Mouse (Mus musculus) hindbrain, embryonic 13.5 days (tissue): ENCODE data around the gene Slc2a9. TPM values are rescaled to one million over a fixed set of nuclear protein-coding genes. Genes with fewer than 3 reads are reported as not detected.
A peak's percentile ranks its signal among the peaks of the same experiment; 100 is the strongest.

ENCODE experiments used
- ATAC-seq: fragments of 200-750 bp; cut with Nextera tagmentation; 2 replicates; pipeline ENCODE4 v1.8.0; 2017; ENCODE audit warnings: moderate TSS enrichment; ENCODE audit not compliant: low FRiP score
- H3K27ac ChIP-seq: fragments of 300-500 bp; sonication (generic); 2 replicates; pipeline ENCODE4 v1.5.1; 2015; ENCODE audit warnings: inconsistent platforms, mild to moderate bottlenecking, moderate library complexity
- H3K27me3 ChIP-seq: fragments of 300-500 bp; sonication (generic); 2 replicates; pipeline ENCODE4 v1.6.1; 2015; ENCODE audit warnings: mild to moderate bottlenecking, inconsistent platforms
- H3K36me3 ChIP-seq: fragments of 300-500 bp; sonication (generic); 2 replicates; pipeline ENCODE4 v1.6.1; 2015; ENCODE audit warnings: mild to moderate bottlenecking, inconsistent platforms
- H3K4me1 ChIP-seq: fragments of 300-500 bp; sonication (generic); replicated peaks from 2 replicates; pipeline ENCODE4 v1.6.1; 2015; ENCODE audit warnings: inconsistent platforms
- H3K4me2 ChIP-seq: fragments of 300-500 bp; sonication (generic); 2 replicates; pipeline ENCODE4 v1.6.1; 2015; ENCODE audit warnings: inconsistent platforms, mild to moderate bottlenecking, moderate library complexity
- H3K4me3 ChIP-seq: fragments of 300-500 bp; sonication (generic); 2 replicates; pipeline ENCODE4 v1.5.1; 2015; ENCODE audit warnings: mild to moderate bottlenecking, inconsistent platforms
- H3K9ac ChIP-seq: fragments of 300-500 bp; sonication (generic); 2 replicates; pipeline ENCODE4 v1.6.1; 2015; ENCODE audit warnings: mild to moderate bottlenecking, inconsistent platforms
- H3K9me3 ChIP-seq: fragments of 300-500 bp; sonication (generic); 2 replicates; pipeline ENCODE4 v1.6.1; 2016; ENCODE audit warnings: inconsistent platforms
- WGBS: fragments of 180-500 bp; shearing (Covaris S2); methylation state at CpG from one replicate; pipeline ENCODE4 v1.1.7; 2015; 5-methylcytosine and 5-hydroxymethylcytosine counted together
- polyA plus RNA-seq: library from polyadenylated mRNA; unstranded; fragments of >200 nt; fragmentation: Nextera tagmentation; extraction: Ambion mirVana; gene quantifications from 2 replicates; pipeline ENCODE4 v1.2.1, GENCODE M21; 2015

The Slc2a9 gene
- polyA plus RNA-seq, 1 experiment from 2014 or later = 0.13 TPM

GRCm38 (mm10) chr5:38532084-38532483 is 29.1 kb upstream of the Slc2a9 start:
- Histone ChIP-seq H3K27me3 (no peaks in the 10 kb centered on the region), H3K4me2 (no peak overlapping the region), H3K9ac (no peak overlapping the region), H3K4me3 (no peak overlapping the region), H3K27ac (no peak overlapping the region), H3K36me3 (peaks cover 97% of the 10 kb centered on the region), H3K9me3 (no peaks in the 10 kb centered on the region), H3K4me1 (no peaks in the 10 kb centered on the region)
- WGBS = 79% methylated on average over 4 of the region's 4 CpGs
- ATAC-seq = peak; percentile 59

GRCm38 (mm10) chr5:38529724-38530428 is 26.9 kb upstream of the Slc2a9 start:
- Histone ChIP-seq H3K27me3 (no peaks in the 10 kb centered on the region), H3K4me3 (no peak overlapping the region), H3K27ac (no peak overlapping the region), H3K4me2 (no peak overlapping the region), H3K9ac (no peak overlapping the region), H3K36me3 (peaks cover 96% of the 10 kb centered on the region), H3K9me3 (no peaks in the 10 kb centered on the region), H3K4me1 (no peaks in the 10 kb centered on the region)
- ATAC-seq = peak; percentile 58
- WGBS = 80% methylated on average over 6 of the region's 6 CpGs

- WGBS = 96% methylated on average over 5 of the region's 5 CpGs
- no peak overlapping the region for H3K27ac ChIP-seq
Observed at GRCm38 (mm10) chr5:38522977-38523376, 20.0 kb upstream of the Slc2a9 start.

GRCm38 (mm10) chr5:38520838-38521237 is 17.9 kb upstream of the Slc2a9 start:
- Histone ChIP-seq H3K9me3 (no peaks in the 10 kb centered on the region), H3K36me3 (peaks cover 11% of the 10 kb centered on the region), H3K27me3 (no peaks in the 10 kb centered on the region), H3K27ac (no peak overlapping the region), H3K4me2 (no peak overlapping the region), H3K4me1 (0 out of 2 replicates have a peak, but pooled peaks cover 3% of the 10 kb centered on the region), H3K4me3 (no peak overlapping the region), H3K9ac (no peak overlapping the region)
- ATAC-seq = no peak
- WGBS = 26% methylated on average over 1 of the region's 1 CpGs

More at GRCm38 (mm10) chr5:38522977-38523376, 20.0 kb upstream of the Slc2a9 start:
- Histone ChIP-seq H3K9ac (no peak overlapping the region), H3K9me3 (no peaks in the 10 kb centered on the region), H3K4me1 (0 out of 2 replicates have a peak, but pooled peaks cover 3% of the 10 kb centered on the region), H3K36me3 (peaks cover 32% of the 10 kb centered on the region), H3K4me2 (no peak overlapping the region), H3K4me3 (no peak overlapping the region), H3K27me3 (no peaks in the 10 kb centered on the region)
- no peak for ATAC-seq

- Histone ChIP-seq H3K9me3 (no peaks in the 10 kb centered on the region), H3K4me1 (peaks cover 10% of the 10 kb centered on the region; the same call in 1 of the 2 replicates), H3K9ac (no peak overlapping the region), H3K36me3 (peaks cover under 1% of the 10 kb centered on the region; the same call in 1 of the 2 replicates), H3K27ac (no peak overlapping the region), H3K27me3 (no peaks in the 10 kb centered on the region), H3K4me3 (no peak overlapping the region), H3K4me2 (no peak overlapping the region)
- WGBS = 61% methylated on average over 6 of the region's 6 CpGs
- ATAC-seq = no peak
Observed at GRCm38 (mm10) chr5:38516267-38516666, 13.3 kb upstream of the Slc2a9 start.

- H3K4me3 ChIP-seq = no peak overlapping the region
- ATAC-seq = no peak
- WGBS = 15% methylated on average over 2 of the region's 2 CpGs
- H3K27ac ChIP-seq = no peak overlapping the region
- no peak overlapping the region for H3K9ac ChIP-seq
- no peaks in the 10 kb centered on the region for H3K36me3 ChIP-seq
- H3K27me3 ChIP-seq = no peaks in the 10 kb centered on the region
- no peak overlapping the region for H3K4me2 ChIP-seq
- H3K4me1 ChIP-seq = peaks cover 6% of the 10 kb centered on the region; the same call in 1 of the 2 replicates
- no peaks in the 10 kb centered on the region for H3K9me3 ChIP-seq
Observed at GRCm38 (mm10) chr5:38512991-38513390, 10.0 kb upstream of the Slc2a9 start.

- Histone ChIP-seq H3K9ac (no peak overlapping the region), H3K27ac (no peak overlapping the region), H3K9me3 (no peaks in the 10 kb centered on the region), H3K4me2 (no peak overlapping the region), H3K4me3 (no peak overlapping the region), H3K36me3 (no peaks in the 10 kb centered on the region), H3K27me3 (no peaks in the 10 kb centered on the region), H3K4me1 (peaks cover 8% of the 10 kb centered on the region; the same call in 1 of the 2 replicates)
- 86% methylated on average over 4 of the region's 4 CpGs for WGBS
- ATAC-seq = no peak
Observed at GRCm38 (mm10) chr5:38509568-38509967, 6.6 kb upstream of the Slc2a9 start.

- peaks cover 3% of the 10 kb centered on the region; the same call in 1 of the 2 replicates for H3K4me1 ChIP-seq
- no peaks in the 10 kb centered on the region for H3K36me3 ChIP-seq
- H3K9ac ChIP-seq = no peak overlapping the region
- no peak overlapping the region for H3K4me2 ChIP-seq
- ATAC-seq = no peak
- H3K4me3 ChIP-seq = no peak overlapping the region
- H3K27me3 ChIP-seq = no peaks in the 10 kb centered on the region
- 88% methylated on average over 3 of the region's 3 CpGs for WGBS
- no peak overlapping the region for H3K27ac ChIP-seq
- H3K9me3 ChIP-seq = no peaks in the 10 kb centered on the region
Observed at GRCm38 (mm10) chr5:38505435-38505765, 2.5 kb upstream of the Slc2a9 start.

GRCm38 (mm10) chr5:38504747-38505434 is 1.9 kb upstream of the Slc2a9 start:
- H3K9ac ChIP-seq = no peak overlapping the region
- no peaks in the 10 kb centered on the region for H3K36me3 ChIP-seq

GRCm38 (mm10) chr5:38504116-38504515 is 1.2 kb upstream of the Slc2a9 start:
- WGBS = 90% methylated on average over 1 of the region's 1 CpGs
- ATAC-seq = no peak
- no peaks in the 10 kb centered on the region for H3K9me3 ChIP-seq

More at GRCm38 (mm10) chr5:38504747-38505434, 1.9 kb upstream of the Slc2a9 start:
- Histone ChIP-seq H3K9me3 (no peaks in the 10 kb centered on the region), H3K4me1 (peaks cover 3% of the 10 kb centered on the region; the same call in 1 of the 2 replicates), H3K27me3 (no peaks in the 10 kb centered on the region), H3K27ac (no peak overlapping the region), H3K4me3 (no peak overlapping the region), H3K4me2 (no peak overlapping the region)
- no peak for ATAC-seq
- WGBS = 60% methylated on average over 6 of the region's 6 CpGs

GRCm38 (mm10) chr5:38500043-38500442 is 2.9 kb downstream of the Slc2a9 start:
- Histone ChIP-seq H3K27me3 (no peaks in the 10 kb centered on the region), H3K36me3 (no peaks in the 10 kb centered on the region), H3K9me3 (no peaks in the 10 kb centered on the region), H3K27ac (no peak overlapping the region), H3K4me1 (peaks cover 3% of the 10 kb centered on the region; the same call in 1 of the 2 replicates), H3K4me2 (no peak overlapping the region), H3K9ac (no peak overlapping the region), H3K4me3 (no peak overlapping the region)
- no peak for ATAC-seq
- 96% methylated on average over 8 of the region's 8 CpGs for WGBS

More at GRCm38 (mm10) chr5:38504116-38504515, 1.2 kb upstream of the Slc2a9 start:
- Histone ChIP-seq H3K27ac (no peak overlapping the region), H3K4me1 (peaks cover 3% of the 10 kb centered on the region; the same call in 1 of the 2 replicates), H3K4me3 (no peak overlapping the region), H3K27me3 (no peaks in the 10 kb centered on the region), H3K4me2 (no peak overlapping the region), H3K36me3 (no peaks in the 10 kb centered on the region), H3K9ac (no peak overlapping the region)

GRCm38 (mm10) chr5:38499316-38499811 is 3.6 kb downstream of the Slc2a9 start:
- peak; percentile 54; the same call in 1 of the 2 replicates for ATAC-seq
- Histone ChIP-seq H3K4me1 (no peaks in the 10 kb centered on the region), H3K27me3 (no peaks in the 10 kb centered on the region), H3K4me2 (no peak overlapping the region), H3K27ac (no peak overlapping the region; the same call in 1 of the 2 replicates), H3K9me3 (no peaks in the 10 kb centered on the region), H3K36me3 (no peaks in the 10 kb centered on the region), H3K9ac (no peak overlapping the region), H3K4me3 (no peak overlapping the region)
- 73% methylated on average over 7 of the region's 7 CpGs for WGBS
